Mouse (Mus musculus) G1E (cell line): Measurements from ENCODE around the gene Arl15.

Source experiments
- CTCF ChIP-seq: IDR thresholded peaks from 2 replicates; pipeline ENCODE4 v1.5.1; 2012; ENCODE audit warnings: low read depth, low read length, inconsistent platforms, mixed read lengths
- GATA1 ChIP-seq: IDR thresholded peaks from 2 replicates; pipeline ENCODE4 v1.6.1; 2012; ENCODE audit warnings: borderline replicate concordance, low read length, inconsistent platforms, mixed read lengths
- POLR2AphosphoS5 ChIP-seq: IDR thresholded peaks from 2 replicates; pipeline ENCODE4 v1.6.1; 2012; ENCODE audit warnings: low read depth, low read length, inconsistent platforms; ENCODE audit not compliant: insufficient replicate concordance
- TAL1 ChIP-seq: conservative IDR thresholded peaks from 2 replicates; pipeline ENCODE4 v1.6.1; 2012; ENCODE audit warnings: low read depth, low read length, inconsistent platforms, mixed read lengths

DNA sequence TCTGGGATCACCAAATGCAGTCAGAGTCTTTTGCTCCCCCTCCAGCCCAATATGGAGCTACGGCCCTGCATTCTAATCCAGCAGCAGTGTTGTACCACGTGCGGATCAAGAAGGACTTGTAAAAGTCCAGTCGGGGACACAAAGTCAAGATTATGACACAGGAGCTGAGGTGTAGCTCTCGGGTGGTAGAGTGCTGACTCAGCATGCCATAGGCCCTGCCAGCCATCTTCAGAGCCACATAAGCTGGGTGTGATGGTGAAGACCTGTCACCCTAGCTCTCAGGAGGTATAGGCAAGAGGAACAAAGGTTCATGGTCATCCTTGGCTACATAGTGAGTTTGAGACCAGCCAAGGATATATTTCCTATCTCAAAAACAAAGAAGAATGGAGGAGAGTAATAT, 377.2 kb downstream of the Arl15 start:
- TF ChIP-seq CTCF (no peak), TAL1 (no peak), POLR2AphosphoS5 (no peak), GATA1 (no peak)
